Mouse (Mus musculus): ENCODE data around the gene Tlr5.

- TF ChIP-seq CTCF (IDR thresholded peaks at IDR 0.05; ENCODE audit: low read depth) (no peak), EP300 (optimal IDR thresholded peaks at IDR 0.05) (no peak)
Observed at GRCm38 (mm10) chr1:182953165-182953564, 1.4 kb upstream of the Tlr5 start.
